Mouse (Mus musculus): ENCODE results near the gene Rab3il1. TPM values are rescaled to one million over a fixed set of nuclear protein-coding genes. Genes with fewer than 3 reads are reported as not detected.

The Rab3il1 gene
- total and polyA plus RNA-seq, 3 experiments = 0.04 TPM; not detected in 2

- TF ChIP-seq TCF12 (IDR thresholded peaks at IDR 0.05; ENCODE audit: low read depth, low read length) (no peak), ZC3H11A (IDR thresholded peaks at IDR 0.05; ENCODE audit: low read depth, low read length) (no peak), USF2 (conservative IDR thresholded peaks at IDR 0.05; ENCODE audit: low read depth, low read length) (no peak), KAT2A (IDR thresholded peaks at IDR 0.05; ENCODE audit: insufficient replicate concordance, low read length) (no peak), JUN (IDR thresholded peaks at IDR 0.05; ENCODE audit: insufficient read depth, low read depth, low read length) (no peak), SIN3A (IDR thresholded peaks at IDR 0.05; ENCODE audit: low read length) (no peak), MYC (IDR thresholded peaks at IDR 0.05; ENCODE audit: low read depth, low read length) (no peak), RCOR1 (conservative IDR thresholded peaks at IDR 0.05; ENCODE audit: low read depth, low read length) (no peak), TBP (conservative IDR thresholded peaks at IDR 0.05; ENCODE audit: low read depth, low read length) (no peak)
- dilution Hi-C loops (cut with MboI; ENCODE audit: extremely low pct_ligation_motif_present, extremely low pct_unique_long_range_greater_than_20kb, low sequenced_read_pairs) = no loop called here
- no peak overlapping the region for H3K4me2 ChIP-seq (ENCODE audit: insufficient read depth, low read depth, poor library complexity, severe bottlenecking)
- no peak overlapping the region for H3K27ac ChIP-seq (ENCODE audit: insufficient read depth, low read depth)
- H3K9me3 ChIP-seq (replicated peaks; ENCODE audit: low read length) = no peaks in the 10 kb centered on the region
- no peak overlapping the region for H3K4me3 ChIP-seq (replicated peaks in 1 of 3; ENCODE audit: low read depth in 2 of 3, low read length in 2 of 3, poor library complexity in 1 of 3)
- H3K79me2 ChIP-seq (replicated peaks; ENCODE audit: control insufficient read depth, extremely low read depth, insufficient read depth, poor library complexity, severe bottlenecking) = no peaks in the 10 kb centered on the region
- H3K4me1 ChIP-seq (ENCODE audit: control insufficient read depth in 1 of 2, insufficient read depth in 2 of 2) = peaks cover 6 to 21% of the 10 kb centered on the region in 2 experiments
- DNase-seq (ENCODE audit: extremely low read depth) = no peak
- H3K36me3 ChIP-seq (replicated peaks in 1 of 2; ENCODE audit: control insufficient read depth in 1 of 2, insufficient read depth in 1 of 2, low read length in 1 of 2) = no peaks in the 10 kb centered on the region
- in situ Hi-C loops (cut with MboI; ENCODE audit: low pct_ligation_motif_present, low pct_unique_long_range_greater_than_20kb, low sequenced_read_pairs) = no loop called here
- no peak overlapping the region for H3K9ac ChIP-seq (ENCODE audit: insufficient read depth, low read depth)
- peaks cover 39% of the 10 kb centered on the region for H3K27me3 ChIP-seq (replicated peaks)
These were observed 20.5 kb downstream of the Rab3il1 start for GRCm38 (mm10) chr19:10021981-10022380.

GRCm38 (mm10) chr19:10022414-10023303, 21.2 kb downstream of the Rab3il1 start:
- H3K27ac ChIP-seq (ENCODE audit: insufficient read depth, low read depth) = no peak overlapping the region
- dilution Hi-C loops (cut with MboI; ENCODE audit: extremely low pct_ligation_motif_present, extremely low pct_unique_long_range_greater_than_20kb, low sequenced_read_pairs) = no loop called here
- TF ChIP-seq EP300 (IDR thresholded peaks at IDR 0.05; ENCODE audit: low read length) = no peak
- peak; percentile 62 for TF ChIP-seq SMC3 (IDR thresholded peaks at IDR 0.05; ENCODE audit: low read depth, low read length)
- TF ChIP-seq RAD21 (IDR thresholded peaks at IDR 0.05; ENCODE audit: low read depth, low read length) = peak; percentile 51
- TF ChIP-seq NELFE (IDR thresholded peaks at IDR 0.05; ENCODE audit: low read depth, low read length) = no peak
- no peak for TF ChIP-seq CHD2 (IDR thresholded peaks at IDR 0.05; ENCODE audit: low read length)
- TF ChIP-seq CTCF (conservative IDR thresholded peaks at IDR 0.05 in 1 of 2, IDR thresholded peaks at IDR 0.05 in 1 of 2; ENCODE audit: low read depth in 2 of 2, low read length in 2 of 2) = peak in 1 of 2 experiments; percentile 55; a peak in 2 of 4 replicates
- TF ChIP-seq ZKSCAN1 (IDR thresholded peaks at IDR 0.05; ENCODE audit: borderline replicate concordance, low read depth, low read length) = no peak
- no peak for TF ChIP-seq BHLHE40 (IDR thresholded peaks at IDR 0.05; ENCODE audit: low read depth, low read length)
- peaks cover 6 to 21% of the 10 kb centered on the region in 2 experiments for H3K4me1 ChIP-seq (ENCODE audit: control insufficient read depth in 1 of 2, insufficient read depth in 2 of 2)
- H3K27me3 ChIP-seq (replicated peaks) = peaks cover 34% of the 10 kb centered on the region
- no peaks in the 10 kb centered on the region for H3K79me2 ChIP-seq (replicated peaks; ENCODE audit: control insufficient read depth, extremely low read depth, insufficient read depth, poor library complexity, severe bottlenecking)
- H3K36me3 ChIP-seq (replicated peaks in 1 of 2; ENCODE audit: control insufficient read depth in 1 of 2, insufficient read depth in 1 of 2, low read length in 1 of 2) = no peaks in the 10 kb centered on the region
- in situ Hi-C loops (cut with MboI; ENCODE audit: low pct_ligation_motif_present, low pct_unique_long_range_greater_than_20kb, low sequenced_read_pairs) = no loop called here
- no peak overlapping the region for H3K9ac ChIP-seq (ENCODE audit: insufficient read depth, low read depth)
- H3K9me3 ChIP-seq (replicated peaks; ENCODE audit: low read length) = no peaks in the 10 kb centered on the region
- peak; percentile 15 for DNase-seq (ENCODE audit: extremely low read depth)
- no peak overlapping the region for H3K4me2 ChIP-seq (ENCODE audit: insufficient read depth, low read depth, poor library complexity, severe bottlenecking)
- no peak overlapping the region for H3K4me3 ChIP-seq (replicated peaks in 1 of 3; ENCODE audit: low read depth in 2 of 3, low read length in 2 of 3, poor library complexity in 1 of 3)
